Mouse (Mus musculus) heart, embryonic 11.5 days (tissue): Measurements from ENCODE around the gene Sv2c. TPM values are rescaled to one million over a fixed set of nuclear protein-coding genes. Genes with fewer than 3 reads are reported as not detected.
"Not testable (repeated sequence)": the region's sequence is repeated elsewhere in the genome, so short reads cannot be mapped to it uniquely, and the experiment has no call there.

Experiments
- ATAC-seq: fragments of 200-750 bp; cut with Nextera tagmentation; replicated peaks from 2 replicates; pipeline ENCODE4 v1.8.0; 2017; ENCODE audit warnings: moderate library complexity; ENCODE audit not compliant: insufficient number of reproducible peaks, low FRiP score, low TSS enrichment
- H3K27ac ChIP-seq: fragments of 300-500 bp; sonication (generic); 2 replicates; pipeline ENCODE4 v1.5.1; 2014; ENCODE audit warnings: mild to moderate bottlenecking, low read depth, low read length
- H3K27me3 ChIP-seq: fragments of 300-500 bp; sonication (generic); 2 replicates; pipeline ENCODE4 v1.6.1; 2014; ENCODE audit warnings: mild to moderate bottlenecking, low read length, mixed read lengths; ENCODE audit not compliant: control insufficient read depth, insufficient read depth
- H3K36me3 ChIP-seq: fragments of 300-500 bp; sonication (generic); 2 replicates; pipeline ENCODE4 v1.6.1; 2014; ENCODE audit warnings: mild to moderate bottlenecking, low read length, moderate library complexity, mixed read lengths; ENCODE audit not compliant: control insufficient read depth, insufficient read depth
- H3K4me1 ChIP-seq: fragments of 300-500 bp; sonication (generic); 2 replicates; pipeline ENCODE4 v1.6.1; 2014; ENCODE audit warnings: low read length; ENCODE audit not compliant: control insufficient read depth, insufficient read depth
- H3K4me2 ChIP-seq: fragments of 300-500 bp; sonication (generic); 2 replicates; pipeline ENCODE4 v1.6.1; 2014; ENCODE audit warnings: mild to moderate bottlenecking, moderate library complexity
- H3K4me3 ChIP-seq: fragments of 300-500 bp; sonication (generic); 2 replicates; pipeline ENCODE4 v1.5.1; 2014; ENCODE audit warnings: low read depth, low read length
- H3K9ac ChIP-seq: fragments of 300-500 bp; sonication (generic); 2 replicates; pipeline ENCODE4 v1.6.1; 2014; ENCODE audit warnings: mild to moderate bottlenecking, low read depth, low read length, moderate library complexity
- H3K9me3 ChIP-seq: fragments of 300-500 bp; sonication (generic); replicated peaks from 2 replicates; pipeline ENCODE4 v1.6.1; 2016; ENCODE audit warnings: low read length; ENCODE audit not compliant: control insufficient read depth
- WGBS: fragments of 180-500 bp; shearing (Covaris S2); extraction: QIAGEN DNeasy Blood & Tissue Kit; methylation state at CpG from one replicate; pipeline ENCODE4 v1.1.7; 2014; ENCODE audit not compliant: insufficient replicate concordance; 5-methylcytosine and 5-hydroxymethylcytosine counted together
- polyA plus RNA-seq: library from polyadenylated mRNA; unstranded; fragments of >200 nt; fragmentation: Nextera tagmentation; extraction: Ambion mirVana; gene quantifications from 2 replicates; pipeline ENCODE4 v1.2.1, GENCODE M21; 2014

The Sv2c gene
- polyA plus RNA-seq, 1 experiment from 2014 or later = 0.69 TPM

DNA sequence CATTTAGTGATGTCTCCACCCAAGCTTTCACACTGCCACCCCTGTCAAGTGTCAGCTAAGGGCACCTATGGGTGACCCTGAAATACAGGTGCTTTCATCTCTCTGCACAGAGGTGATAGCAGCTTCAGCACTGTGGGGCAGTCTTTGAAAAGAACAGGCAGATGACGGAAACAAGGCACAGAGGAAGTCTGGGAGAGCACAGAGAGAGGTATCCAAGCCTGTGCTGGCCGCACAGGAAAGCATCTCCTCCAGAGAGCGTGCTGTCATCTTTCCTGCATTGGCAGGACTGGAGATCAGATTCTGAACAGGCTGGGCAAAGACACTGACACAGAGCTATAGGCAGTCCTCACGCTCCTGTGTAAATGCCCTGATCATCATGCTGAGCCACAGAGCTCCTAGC lies 41.4 kb downstream of the Sv2c start:
- Histone ChIP-seq H3K36me3 (no peaks in the 10 kb centered on the region), H3K4me2 (no peak overlapping the region), H3K9me3 (no peaks in the 10 kb centered on the region), H3K27ac (no peak overlapping the region), H3K27me3 (no peaks in the 10 kb centered on the region), H3K9ac (no peak overlapping the region), H3K4me1 (no peaks in the 10 kb centered on the region), H3K4me3 (no peak overlapping the region)
- WGBS = 53% methylated on average over 4 of the region's 4 CpGs
- no peak for ATAC-seq

DNA sequence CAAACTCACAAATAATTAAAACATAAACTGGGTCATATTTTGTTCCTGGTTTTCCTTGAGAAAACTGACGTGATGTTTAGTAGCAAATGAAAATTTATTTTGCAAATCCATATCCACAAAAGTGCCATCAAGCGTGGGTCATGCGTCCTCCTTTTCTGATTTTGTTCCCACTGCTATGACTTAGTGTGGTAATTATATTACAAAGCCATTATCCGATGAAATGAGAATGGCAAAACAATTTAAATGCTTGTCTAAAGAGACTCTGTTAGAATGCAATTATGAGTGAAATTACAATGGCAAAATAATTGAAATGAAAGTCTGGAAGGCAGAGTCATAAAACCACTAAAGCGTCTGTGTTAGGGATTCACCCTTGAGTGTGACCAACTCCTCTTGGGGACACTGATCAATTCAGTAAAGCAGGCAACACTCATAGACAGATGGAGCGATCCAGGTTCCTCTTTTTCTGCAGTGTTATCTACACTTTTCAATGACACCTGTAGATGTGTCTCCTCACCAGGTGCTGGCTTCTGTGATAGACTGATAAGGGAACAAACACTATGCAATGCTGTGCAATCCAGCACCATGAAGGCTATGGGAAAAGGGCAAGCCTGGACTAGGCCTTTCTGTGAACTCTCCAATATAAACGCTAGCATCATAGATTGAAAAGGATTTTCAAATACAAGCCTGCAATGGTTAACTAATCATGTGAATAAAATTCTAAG lies 46.6 kb downstream of the Sv2c start:
- no peaks in the 10 kb centered on the region for H3K4me1 ChIP-seq
- WGBS = 80% methylated on average over 7 of the region's 7 CpGs
- no peak overlapping the region for H3K9ac ChIP-seq
- no peak for ATAC-seq
- no peaks in the 10 kb centered on the region for H3K27me3 ChIP-seq
- no peaks in the 10 kb centered on the region for H3K36me3 ChIP-seq
- no peaks in the 10 kb centered on the region for H3K9me3 ChIP-seq
- H3K4me2 ChIP-seq = no peak overlapping the region
- no peak overlapping the region for H3K27ac ChIP-seq
- H3K4me3 ChIP-seq = no peak overlapping the region

DNA sequence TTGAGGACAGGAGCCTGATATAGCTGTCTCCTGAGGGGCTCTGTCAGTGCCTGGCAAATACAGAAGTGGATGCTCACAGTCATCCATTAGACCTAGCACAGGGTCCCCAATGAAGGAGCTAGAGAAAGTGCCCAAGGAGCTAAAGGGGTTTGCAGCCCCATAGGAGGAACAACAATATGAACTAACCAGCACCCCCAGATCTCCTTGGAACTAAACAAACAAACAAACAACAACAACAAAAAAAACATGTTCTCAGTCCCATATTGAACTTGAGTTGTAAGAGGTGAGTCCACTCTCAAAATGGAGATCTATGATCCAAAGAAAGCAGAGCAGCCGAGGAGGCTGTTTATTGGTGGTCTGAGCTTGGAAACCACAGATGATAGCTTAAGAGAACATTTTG lies 50.6 kb downstream of the Sv2c start, which contains the start of gene Gm17190:
Gene Gm17190, plus strand, starts transcription at position 301 of the 400 bp plus-strand sequence.
- not testable (repeated sequence) for ATAC-seq, H3K9me3 ChIP-seq, H3K36me3 ChIP-seq, H3K4me3 ChIP-seq, H3K9ac ChIP-seq, H3K4me1 ChIP-seq, H3K27ac ChIP-seq, H3K4me2 ChIP-seq, H3K27me3 ChIP-seq
- 69% methylated on average over 1 of the region's 1 CpGs for WGBS

DNA sequence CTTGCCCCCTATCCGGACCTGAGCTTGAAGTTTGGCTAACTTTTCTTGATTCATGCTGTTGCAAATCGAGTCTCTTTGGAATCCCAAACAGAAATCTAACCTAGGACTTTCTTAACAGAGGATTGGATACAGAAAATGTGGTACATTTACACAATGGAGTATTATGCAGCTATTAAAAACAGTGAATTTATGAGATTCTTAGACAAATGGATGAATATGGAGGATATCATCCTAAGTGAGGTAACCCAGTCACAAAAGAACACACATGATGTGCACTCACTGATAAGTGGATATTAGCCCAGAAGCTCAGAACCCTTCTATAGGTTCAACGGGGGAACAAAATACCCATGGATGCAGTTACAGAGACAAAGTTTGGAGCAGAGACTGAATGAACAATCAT lies 51.1 kb downstream of the Sv2c start, which contains the start of gene Gm20075:
Gene Gm20075, minus strand, starts transcription at position 101 of the 400 bp plus-strand sequence.
- not testable (repeated sequence) for H3K9ac ChIP-seq, H3K9me3 ChIP-seq, H3K4me3 ChIP-seq, H3K27me3 ChIP-seq, H3K36me3 ChIP-seq, ATAC-seq, H3K4me2 ChIP-seq, H3K27ac ChIP-seq, H3K4me1 ChIP-seq
- 79% methylated on average over 3 of the region's 3 CpGs for WGBS

- Histone ChIP-seq H3K9me3 (no peaks in the 10 kb centered on the region), H3K9ac (no peak overlapping the region), H3K27ac (no peak overlapping the region), H3K4me3 (no peak overlapping the region), H3K36me3 (no peaks in the 10 kb centered on the region), H3K4me1 (no peaks in the 10 kb centered on the region), H3K27me3 (no peaks in the 10 kb centered on the region), H3K4me2 (no peak overlapping the region)
- ATAC-seq = no peak; the same call in 1 of the 2 replicates
- 69% methylated on average over 8 of the region's 8 CpGs for WGBS
Observed at GRCm38 (mm10) chr13:96073555-96073954, 58.8 kb downstream of the Sv2c start.

DNA sequence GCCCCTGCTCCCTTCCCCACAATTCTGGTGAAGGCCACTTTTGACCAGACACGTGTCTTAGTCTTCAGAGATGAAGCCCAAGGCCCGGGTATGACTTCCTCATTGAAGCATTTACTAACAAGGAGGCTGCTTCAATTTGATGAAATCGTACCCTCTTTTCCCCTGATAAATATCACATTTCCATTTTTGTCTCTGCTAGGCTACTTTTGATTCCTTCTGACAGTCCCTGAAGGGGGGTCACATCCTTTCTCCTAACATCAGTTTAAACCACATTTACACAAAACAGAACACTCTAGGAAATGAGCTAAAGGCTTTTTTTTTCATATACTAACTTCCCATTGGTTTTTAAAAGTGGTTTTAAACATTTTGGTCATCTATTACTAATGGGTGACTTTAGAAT lies 79.6 kb downstream of the Sv2c start:
- Histone ChIP-seq H3K4me1 (no peaks in the 10 kb centered on the region), H3K4me2 (no peak overlapping the region), H3K27me3 (no peaks in the 10 kb centered on the region), H3K9ac (no peak overlapping the region), H3K27ac (no peak overlapping the region), H3K9me3 (no peaks in the 10 kb centered on the region), H3K36me3 (no peaks in the 10 kb centered on the region), H3K4me3 (no peak overlapping the region)
- no peak for ATAC-seq
- 75% methylated on average over 3 of the region's 3 CpGs for WGBS

- Histone ChIP-seq H3K36me3 (no peaks in the 10 kb centered on the region), H3K9ac (no peak overlapping the region), H3K4me3 (no peak overlapping the region), H3K9me3 (no peaks in the 10 kb centered on the region), H3K4me1 (no peaks in the 10 kb centered on the region), H3K27ac (no peak overlapping the region), H3K27me3 (no peaks in the 10 kb centered on the region), H3K4me2 (no peak overlapping the region)
- no peak for ATAC-seq
- 61% methylated on average over 5 of the region's 5 CpGs for WGBS
Observed at GRCm38 (mm10) chr13:96045396-96045795, 87.0 kb downstream of the Sv2c start.

DNA sequence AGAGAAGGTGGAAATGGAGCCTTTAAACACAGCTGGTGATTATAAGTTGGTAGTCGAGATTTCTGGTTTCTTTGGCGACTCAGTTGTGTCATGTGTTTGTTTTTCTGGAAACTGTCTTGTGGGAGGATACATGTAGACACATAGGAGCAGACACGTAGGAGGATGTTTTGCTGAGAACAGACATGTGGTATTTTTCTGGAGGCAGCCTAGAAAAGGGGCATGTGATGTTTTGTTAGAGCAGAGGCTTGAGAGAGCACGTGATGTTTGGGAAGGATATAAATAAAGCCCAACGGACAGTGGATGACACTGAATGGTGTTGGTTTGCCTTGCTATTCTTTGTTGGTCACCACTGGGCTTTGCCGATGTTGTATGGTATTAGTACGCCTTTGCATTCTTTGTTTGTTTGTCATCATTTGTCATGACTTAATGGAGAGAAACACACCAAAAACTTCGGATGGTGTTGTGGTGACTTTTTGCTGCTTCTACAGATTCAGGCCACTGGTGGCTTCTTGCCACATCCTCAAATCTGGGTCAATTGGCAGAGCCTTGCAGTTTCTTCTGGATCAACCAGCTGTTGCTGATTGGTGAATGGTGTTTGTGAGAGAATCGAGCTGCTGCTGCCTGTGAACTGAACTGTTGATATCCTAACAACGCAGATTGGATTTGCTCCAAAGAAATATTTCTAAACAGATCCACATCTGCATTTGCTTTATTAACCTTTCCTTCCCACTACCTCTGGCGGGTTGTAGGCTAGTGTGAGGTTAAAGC lies 91.9 kb downstream of the Sv2c start:
- no peak for ATAC-seq
- no peaks in the 10 kb centered on the region for H3K4me1 ChIP-seq
- no peaks in the 10 kb centered on the region for H3K36me3 ChIP-seq
- H3K9ac ChIP-seq = no peak overlapping the region
- H3K4me3 ChIP-seq = no peak overlapping the region
- no peak overlapping the region for H3K4me2 ChIP-seq
- WGBS = 73% methylated on average over 11 of the region's 11 CpGs
- H3K9me3 ChIP-seq = no peaks in the 10 kb centered on the region
- no peak overlapping the region for H3K27ac ChIP-seq
- no peaks in the 10 kb centered on the region for H3K27me3 ChIP-seq
